Mouse (Mus musculus) intestine, postnatal 0 days (tissue): Measurements from ENCODE around the gene Unc45a. TPM values are rescaled to one million over a fixed set of nuclear protein-coding genes. Genes with fewer than 3 reads are reported as not detected.

ENCODE experiments used
- ATAC-seq: fragments of 200-750 bp; cut with Nextera tagmentation; 2 replicates; pipeline ENCODE4 v1.8.0; 2017; ENCODE audit warnings: mild to moderate bottlenecking, moderate TSS enrichment, moderate library complexity
- H3K27ac ChIP-seq: fragments of 300-500 bp; sonication (generic); 2 replicates; pipeline ENCODE4 v1.5.1; 2014; ENCODE audit warnings: mild to moderate bottlenecking, low read depth, low read length, moderate library complexity
- H3K27me3 ChIP-seq: fragments of 300-500 bp; sonication (generic); replicated peaks from 2 replicates; pipeline ENCODE4 v1.6.1; 2014; ENCODE audit warnings: low read length, mixed read lengths; ENCODE audit not compliant: control insufficient read depth, insufficient read depth
- H3K36me3 ChIP-seq: fragments of 300-500 bp; sonication (generic); 2 replicates; pipeline ENCODE4 v1.6.1; 2014; ENCODE audit warnings: mild to moderate bottlenecking, moderate library complexity; ENCODE audit not compliant: control insufficient read depth, insufficient read depth
- H3K4me1 ChIP-seq: fragments of 300-500 bp; sonication (generic); replicated peaks from 2 replicates; pipeline ENCODE4 v1.6.1; 2014; ENCODE audit warnings: antibody characterized with exemption, low read length, mixed read lengths; ENCODE audit not compliant: control insufficient read depth, insufficient read depth
- H3K4me2 ChIP-seq: fragments of 300-500 bp; sonication (generic); replicated peaks from 2 replicates; pipeline ENCODE4 v1.6.1; 2014; ENCODE audit warnings: low read depth, mild to moderate bottlenecking, moderate library complexity
- H3K4me3 ChIP-seq: fragments of 300-500 bp; sonication (generic); 2 replicates; pipeline ENCODE4 v1.5.1; 2014; ENCODE audit warnings: low read depth, low read length
- H3K9ac ChIP-seq: fragments of 300-500 bp; sonication (generic); 2 replicates; pipeline ENCODE4 v1.6.1; 2014; ENCODE audit warnings: mild to moderate bottlenecking, low read depth, low read length
- H3K9me3 ChIP-seq: fragments of 300-500 bp; sonication (generic); 2 replicates; pipeline ENCODE4 v1.6.1; 2016; ENCODE audit warnings: mixed run types; ENCODE audit not compliant: control insufficient read depth
- CTCF ChIP-seq: sonication (generic); IDR thresholded peaks from 2 replicates; pipeline ENCODE4 v1.5.1; 2016; ENCODE audit warnings: low read depth, mild to moderate bottlenecking, control low read depth, antibody characterized with exemption, moderate library complexity
- WGBS: fragments of 180-500 bp; shearing (Covaris S2); extraction: QIAGEN DNeasy Blood & Tissue Kit; methylation state at CpG from one replicate; pipeline ENCODE4 v1.1.7; 2014; 5-methylcytosine and 5-hydroxymethylcytosine counted together
- polyA plus RNA-seq: library from polyadenylated mRNA; unstranded; fragments of >200 nt; fragmentation: Nextera tagmentation; extraction: Ambion mirVana; gene quantifications from 2 replicates; pipeline ENCODE4 v1.2.1, GENCODE M21; 2015

The Unc45a gene
- polyA plus RNA-seq, result 19.7 and 20.0 TPM in 2 replicates

- peak within 1 kb of the TSS; percentile 67 for H3K4me2 ChIP-seq
- WGBS, result 3% methylated on average over 11 of the region's 11 CpGs
- peak within 1 kb of the TSS; percentile 69 for H3K27ac ChIP-seq
- H3K27me3 ChIP-seq, result no peaks in the 10 kb centered on the region
- peak; percentile 81 for TF ChIP-seq CTCF
- peak within 1 kb of the TSS; percentile 59 for H3K4me3 ChIP-seq
- H3K4me1 ChIP-seq, result no peaks in the 10 kb centered on the region; the same call in 1 of the 2 replicates
- ATAC-seq, result peak; percentile 40; the same call in 1 of the 2 replicates
- H3K36me3 ChIP-seq, result peaks cover 14% of the 10 kb centered on the region
- no peaks in the 10 kb centered on the region for H3K9me3 ChIP-seq
- peak within 1 kb of the TSS; percentile 55 for H3K9ac ChIP-seq
Observed at GRCm38 (mm10) chr7:80340793-80341192, at the start of gene Unc45a. Gene Unc45a, minus strand, starts transcription at chr7:80341005.

GRCm38 (mm10) chr7:80387633-80388543, 47.1 kb upstream of the Unc45a start, which contains the start of gene Fes:
Gene Fes, minus strand, starts transcription at chr7:80387946.
- Histone ChIP-seq H3K36me3 (peaks cover 39% of the 10 kb centered on the region), H3K9ac (peak within 1 kb of the TSS; percentile 60), H3K4me3 (peak within 1 kb of the TSS; percentile 30), H3K9me3 (no peaks in the 10 kb centered on the region), H3K4me1 (no peaks in the 10 kb centered on the region), H3K4me2 (peak within 1 kb of the TSS; percentile 61), H3K27me3 (no peaks in the 10 kb centered on the region), H3K27ac (peak within 1 kb of the TSS; percentile 77)
- peak; percentile 20 for ATAC-seq
- WGBS, result 28% methylated on average over 33 of the region's 33 CpGs
- no peak for TF ChIP-seq CTCF

GRCm38 (mm10) chr7:80387033-80387632, 46.3 kb upstream of the Unc45a start:
- Histone ChIP-seq H3K9ac (peak overlapping the region; percentile 60), H3K4me1 (no peaks in the 10 kb centered on the region), H3K4me2 (peak overlapping the region; percentile 61), H3K9me3 (no peaks in the 10 kb centered on the region), H3K36me3 (peaks cover 37% of the 10 kb centered on the region), H3K4me3 (peak overlapping the region; percentile 30), H3K27me3 (no peaks in the 10 kb centered on the region), H3K27ac (peak overlapping the region; percentile 77)
- 0 out of 2 replicates have a peak, but pooled peaks have one; percentile 2 for ATAC-seq
- 50% methylated on average over 17 of the region's 17 CpGs for WGBS
- TF ChIP-seq CTCF, result no peak

- WGBS, result 26% methylated on average over 18 of the region's 18 CpGs
- peak overlapping the region; percentile 70 for H3K27ac ChIP-seq
- peak; percentile 99 for TF ChIP-seq CTCF
- no peak overlapping the region for H3K9ac ChIP-seq
- peak; percentile 66 for ATAC-seq
- peaks cover 38% of the 10 kb centered on the region for H3K36me3 ChIP-seq
- no peaks in the 10 kb centered on the region for H3K9me3 ChIP-seq
- peak overlapping the region; percentile 30 for H3K4me3 ChIP-seq
- H3K27me3 ChIP-seq, result no peaks in the 10 kb centered on the region
- no peaks in the 10 kb centered on the region for H3K4me1 ChIP-seq
- peak overlapping the region; percentile 61 for H3K4me2 ChIP-seq
Observed at GRCm38 (mm10) chr7:80386235-80386930, 45.6 kb upstream of the Unc45a start.

GRCm38 (mm10) chr7:80382919-80383318, 42.1 kb upstream of the Unc45a start:
- H3K4me2 ChIP-seq, result no peak overlapping the region
- ATAC-seq, result no peak

More at GRCm38 (mm10) chr7:80382919-80383318, 42.1 kb upstream of the Unc45a start:
- no peak overlapping the region for H3K9ac ChIP-seq
- no peaks in the 10 kb centered on the region for H3K9me3 ChIP-seq
- H3K4me3 ChIP-seq, result no peak overlapping the region
- H3K36me3 ChIP-seq, result peaks cover 24% of the 10 kb centered on the region
- no peak overlapping the region for H3K27ac ChIP-seq
- TF ChIP-seq CTCF, result no peak
- WGBS, result 72% methylated on average over 11 of the region's 11 CpGs
- no peaks in the 10 kb centered on the region for H3K4me1 ChIP-seq
- H3K27me3 ChIP-seq, result no peaks in the 10 kb centered on the region
